Comparison of ENCODE assay signal across 7 mouse cellular contexts in genomic region chr6:142506338-142507032, GRCm38 (mm10). TPM values are rescaled to one million over a fixed set of nuclear protein-coding genes. Genes with fewer than 3 reads are reported as not detected.
A peak's percentile ranks its signal among the peaks of the same experiment; 100 is the strongest.
DNase-seq lines count a peak whose midpoint lies in the region; ATAC-seq lines count a peak whose summit lies in the region.

No protein-coding gene starts in this region.

- H3K4me1 ChIP-seq in embryonic facial prominence, embryonic 13.5 days, result peaks cover 42% of the 10 kb centered on the region
- peaks cover 30% of the 10 kb centered on the region for H3K4me1 ChIP-seq in hindbrain, embryonic 15.5 days (replicated peaks)
- H3K4me1 ChIP-seq in neural tube, embryonic 12.5 days, result peaks cover 21% of the 10 kb centered on the region

- WGBS in embryonic facial prominence, embryonic 13.5 days, result 3% methylated on average over 10 of the region's 10 CpGs
- 9% methylated on average over 10 of the region's 10 CpGs for WGBS in hindbrain, embryonic 15.5 days
- 8% methylated on average over 10 of the region's 10 CpGs for WGBS in neural tube, embryonic 12.5 days

- H3K4me2 ChIP-seq in embryonic facial prominence, embryonic 13.5 days, result peak overlapping the region; percentile 89
- H3K4me2 ChIP-seq in hindbrain, embryonic 15.5 days, result peak overlapping the region; percentile 90
- peak overlapping the region; percentile 78 for H3K4me2 ChIP-seq in neural tube, embryonic 12.5 days (replicated peaks)

- H3K9ac ChIP-seq in embryonic facial prominence, embryonic 13.5 days, result peak overlapping the region; percentile 83
- H3K9ac ChIP-seq in hindbrain, embryonic 15.5 days, result peak overlapping the region; percentile 58
- H3K9ac ChIP-seq in neural tube, embryonic 12.5 days, result peak overlapping the region; percentile 72

- H3K27ac ChIP-seq in embryonic facial prominence, embryonic 13.5 days, result 0 out of 2 replicates have a peak overlapping the region, but pooled peaks have one; percentile 82
- no peak overlapping the region; the same call in 1 of the 2 replicates for H3K27ac ChIP-seq in hindbrain, embryonic 15.5 days (replicated peaks)
- no peak overlapping the region for H3K27ac ChIP-seq in neural tube, embryonic 12.5 days

- intact Hi-C loops in left cerebral cortex, postnatal 36 days (cut with DNase I), result loop anchor here (2.0 kb wide), 1 partner anchor 120 kb away; the partner anchor contains the start of genes Golt1b and Recql
- intact Hi-C loops in left cerebral cortex, postnatal 10 days (cut with DNase I), result loop anchor here (5.0 kb wide), 1 partner anchor 119 kb away; the partner anchor contains the start of genes Golt1b and Recql

- H3K36me3 ChIP-seq in embryonic facial prominence, embryonic 13.5 days, result peaks cover 16% of the 10 kb centered on the region
- peaks cover 6% of the 10 kb centered on the region; the same call in 1 of the 2 replicates for H3K36me3 ChIP-seq in hindbrain, embryonic 15.5 days
- peaks cover 12% of the 10 kb centered on the region; the same call in 1 of the 2 replicates for H3K36me3 ChIP-seq in neural tube, embryonic 12.5 days

- no peak for ATAC-seq in embryonic facial prominence, embryonic 13.5 days (ENCODE audit: insufficient number of reproducible peaks, insufficient read depth, low FRiP score, low TSS enrichment, low read depth)
- ATAC-seq in hindbrain, embryonic 15.5 days (ENCODE audit: low FRiP score, low read depth), result no peak
- ATAC-seq in neural tube, embryonic 12.5 days (ENCODE audit: low FRiP score, low read depth), result no peak
- no peak for ATAC-seq in monocyte, adult 5-6 weeks (replicated peaks; ENCODE audit: insufficient number of reproducible peaks, low FRiP score, low TSS enrichment, poor library complexity, severe bottlenecking)

- H3K4me3 ChIP-seq in embryonic facial prominence, embryonic 13.5 days, result peak overlapping the region; percentile 65
- peak overlapping the region; percentile 53 for H3K4me3 ChIP-seq in hindbrain, embryonic 15.5 days
- H3K4me3 ChIP-seq in neural tube, embryonic 12.5 days, result peak overlapping the region; percentile 64

- H3K27me3 ChIP-seq in embryonic facial prominence, embryonic 13.5 days, result peaks cover 13% of the 10 kb centered on the region
- H3K27me3 ChIP-seq in hindbrain, embryonic 15.5 days, result peaks cover 6% of the 10 kb centered on the region; the same call in 1 of the 2 replicates
- H3K27me3 ChIP-seq in neural tube, embryonic 12.5 days (replicated peaks), result peaks cover 10% of the 10 kb centered on the region

- H3K9me3 ChIP-seq in embryonic facial prominence, embryonic 13.5 days, result no peaks in the 10 kb centered on the region
- no peaks in the 10 kb centered on the region for H3K9me3 ChIP-seq in hindbrain, embryonic 15.5 days
- H3K9me3 ChIP-seq in neural tube, embryonic 12.5 days, result no peaks in the 10 kb centered on the region

- DNase-seq in left cerebral cortex, postnatal 36 days (ENCODE audit: low spot score in 2 of 2), result peak; percentile 34 to 50
- no peak for DNase-seq in left cerebral cortex, postnatal 10 days (ENCODE audit: extremely low spot score in 1 of 2, low spot score in 2 of 2)
- DNase-seq in adrenal gland, postnatal 14 days, result no peak

RNA-seq across cellular contexts. Expression of gene Ldhb, which starts 1.3 kb away (rescaled TPM):
- 100 to 1,000 TPM; 783 to 917 TPM for total RNA-seq in left cerebral cortex, postnatal 36 days (2021)
- 100 to 1,000 TPM; 466 to 479 TPM for total RNA-seq in left cerebral cortex, postnatal 10 days (2021)
- polyA plus RNA-seq in embryonic facial prominence, embryonic 13.5 days (2015; fragmentation: Nextera tagmentation; extraction: Ambion mirVana), result 308 and 321 TPM in 2 replicates
- polyA plus RNA-seq in hindbrain, embryonic 15.5 days (2015; fragmentation: Nextera tagmentation; extraction: Ambion mirVana), result 477 and 483 TPM in 2 replicates
- 495 and 509 TPM in 2 replicates for polyA plus RNA-seq in neural tube, embryonic 12.5 days (2016; fragmentation: Nextera tagmentation; extraction: Ambion mirVana)
- 3.5 to 10.0 TPM (median 5.1 TPM) in 3 replicates for total RNA-seq in monocyte, adult 5-6 weeks (2017)
- 446 and 476 TPM in 2 replicates for total RNA-seq in adrenal gland, postnatal 14 days (2021)

RNA-seq across cellular contexts. Expression of gene Gys2, which starts 33.6 kb away (rescaled TPM):
- total RNA-seq in left cerebral cortex, postnatal 36 days (2021), result not detected
- total RNA-seq in left cerebral cortex, postnatal 10 days (2021), result not detected
- polyA plus RNA-seq in embryonic facial prominence, embryonic 13.5 days (2015; fragmentation: Nextera tagmentation; extraction: Ambion mirVana), result 0.66 TPM in 1 of 2 replicates, not detected in the other
- polyA plus RNA-seq in hindbrain, embryonic 15.5 days (2015; fragmentation: Nextera tagmentation; extraction: Ambion mirVana), result not detected in 2 replicates
- polyA plus RNA-seq in neural tube, embryonic 12.5 days (2016; fragmentation: Nextera tagmentation; extraction: Ambion mirVana), result 0.06 TPM in 1 of 2 replicates, not detected in the other
- total RNA-seq in monocyte, adult 5-6 weeks (2017), result not detected in 3 replicates
- 4.3 and 15.7 TPM in 2 replicates for total RNA-seq in adrenal gland, postnatal 14 days (2021)

Comparison
In these comparisons a context has a peak if more than half of its experiments do, and no peak if none do; other contexts are left out.
1. DNase-seq: peak in left cerebral cortex, postnatal 36 days (2 of 2); none in left cerebral cortex, postnatal 10 days (0 of 2) and adrenal gland, postnatal 14 days (single experiment).
2. RNA of gene Ldhb, which starts 1.3 kb away (total RNA-seq): 783 to 917 TPM in left cerebral cortex, postnatal 36 days, 466 to 479 TPM in left cerebral cortex, postnatal 10 days and 446 to 476 TPM in adrenal gland, postnatal 14 days; 3.5 to 10.0 TPM in monocyte, adult 5-6 weeks; every median in the first group is over 10 times any median in the second.
3. Peak in every context shown above with its lines, with median percentiles within 50 percentile points of each other: H3K4me2 ChIP-seq, H3K4me3 ChIP-seq and H3K9ac ChIP-seq.